Mouse (Mus musculus) monocyte, adult 5-6 weeks (primary cell): ENCODE results near the gene Traf1. TPM values are rescaled to one million over a fixed set of nuclear protein-coding genes. Genes with fewer than 3 reads are reported as not detected.

Experiments used
- ATAC-seq: fragments of 153-309, 156-312 bp; replicated peaks from 2 replicates; pipeline ENCODE4 v1.8.0; 2017; ENCODE audit warnings: mild to moderate bottlenecking; ENCODE audit not compliant: low TSS enrichment, insufficient number of reproducible peaks, severe bottlenecking, poor library complexity, low FRiP score
- total RNA-seq: library from RNA; stranded (forward); fragments of 200-1000, 200-491, 200-594 nt; gene quantifications from 3 replicates; pipeline ENCODE4 v1.2.3, GENCODE M21; 2017

The Traf1 gene
- total RNA-seq, 1 experiment from 2014 or later = 96.5 TPM

DNA sequence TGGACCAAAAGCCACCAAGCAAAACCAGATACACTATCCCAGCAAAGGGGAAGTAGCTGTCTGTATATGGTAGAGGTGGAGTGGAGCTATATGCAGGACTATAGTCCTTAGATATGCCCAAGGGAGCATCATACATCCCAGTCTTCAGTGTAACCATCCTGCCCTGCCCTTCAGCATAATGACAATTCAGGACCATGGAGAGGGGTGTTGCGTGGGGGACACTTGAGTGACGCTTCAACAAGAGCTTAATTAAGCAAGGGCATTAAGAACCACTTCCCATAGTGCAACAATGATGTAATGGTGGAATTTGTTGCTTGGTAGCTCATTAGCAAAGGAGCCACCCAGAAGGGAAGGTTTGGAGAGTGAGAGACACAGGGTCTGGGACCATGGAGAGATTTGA is 12.9 kb downstream of the Traf1 start:
- ATAC-seq = no peak

- ATAC-seq = no peak
Observed at GRCm38 (mm10) chr2:34946046-34946445, 15.5 kb downstream of the Traf1 start.

GRCm38 (mm10) chr2:34945580-34945979 is 16.0 kb downstream of the Traf1 start:
- ATAC-seq = no peak

- ATAC-seq = peak; percentile 50; the same call in 1 of the 2 replicates
Observed at GRCm38 (mm10) chr2:34944761-34945160, 16.8 kb downstream of the Traf1 start.

DNA sequence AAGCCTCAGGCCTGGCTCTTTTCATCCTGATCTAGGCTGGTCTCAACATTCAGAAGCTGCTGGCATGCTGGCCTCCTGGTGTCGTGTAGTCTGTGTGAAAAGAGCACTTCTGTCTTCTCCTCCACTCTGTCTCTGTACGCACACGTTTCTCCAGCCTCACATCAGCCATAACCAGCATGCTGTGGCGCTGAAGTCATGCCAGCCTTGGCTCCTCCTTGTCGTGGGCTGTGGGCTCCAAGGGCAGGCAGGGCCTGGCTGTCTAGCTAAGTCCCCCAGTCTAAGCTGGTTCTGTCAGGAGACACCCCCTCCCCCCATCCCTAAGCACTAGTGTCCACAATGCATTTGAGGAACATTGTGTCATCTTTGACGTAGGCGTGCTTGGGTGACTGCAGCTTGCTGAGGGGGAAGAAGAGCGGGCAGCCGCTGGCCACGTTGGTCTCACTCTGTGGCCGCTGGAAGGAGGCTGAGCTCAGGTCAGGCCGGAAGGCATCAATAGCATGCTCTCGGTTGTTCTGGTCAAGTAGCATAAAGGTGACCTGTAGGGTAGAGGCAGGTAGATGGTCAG is 17.9 kb downstream of the Traf1 start:
- ATAC-seq = no peak

DNA sequence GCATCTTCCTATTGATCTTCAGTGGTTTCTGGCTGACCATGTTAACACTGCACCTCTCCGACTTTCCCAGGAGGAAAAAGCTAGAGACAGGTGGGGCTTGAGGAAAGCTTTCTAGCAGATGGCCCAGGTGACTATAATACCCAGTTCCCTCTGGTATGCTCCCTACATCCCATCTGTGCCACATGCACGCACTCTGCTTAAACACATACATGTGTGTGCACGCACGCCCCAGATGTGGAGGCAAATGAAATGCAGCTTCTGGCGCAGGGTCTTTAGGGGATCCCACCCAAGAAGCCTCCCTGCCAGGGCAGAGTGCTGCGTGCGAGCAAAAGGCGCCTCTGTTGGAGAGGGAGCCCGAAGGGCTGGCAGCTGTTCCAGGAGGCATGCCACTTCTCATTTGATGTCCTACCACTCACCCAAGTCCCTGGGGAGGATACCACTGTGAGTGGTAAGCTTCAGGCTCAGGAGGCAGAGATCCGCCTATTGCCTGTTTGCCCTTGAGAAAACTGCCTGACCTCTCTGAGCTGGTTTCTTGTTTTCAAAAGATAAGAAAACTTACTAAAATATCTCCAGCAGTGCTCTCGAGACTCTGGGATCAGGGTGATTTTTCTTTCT is 20.4 kb downstream of the Traf1 start:
- no peak for ATAC-seq

DNA sequence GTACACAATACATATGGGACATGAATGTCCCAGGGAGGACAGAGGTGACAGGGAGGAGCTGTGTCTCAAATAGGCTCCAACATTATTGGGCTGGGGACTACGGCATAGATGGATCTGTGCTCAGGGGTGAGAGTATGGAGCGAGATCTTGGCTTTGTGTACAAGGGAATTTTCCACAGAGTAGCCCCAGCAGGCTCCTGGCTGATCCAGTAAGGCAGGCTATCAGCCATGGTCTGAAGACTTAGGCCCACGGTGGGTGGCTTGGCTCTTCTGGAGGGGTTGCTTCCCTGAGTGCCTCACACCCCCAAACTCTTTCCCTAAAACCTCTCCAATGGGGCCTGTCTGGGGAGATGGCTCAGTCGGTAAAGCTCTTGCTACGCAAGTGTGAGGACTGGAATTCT is 21.3 kb downstream of the Traf1 start:
- no peak for ATAC-seq

DNA sequence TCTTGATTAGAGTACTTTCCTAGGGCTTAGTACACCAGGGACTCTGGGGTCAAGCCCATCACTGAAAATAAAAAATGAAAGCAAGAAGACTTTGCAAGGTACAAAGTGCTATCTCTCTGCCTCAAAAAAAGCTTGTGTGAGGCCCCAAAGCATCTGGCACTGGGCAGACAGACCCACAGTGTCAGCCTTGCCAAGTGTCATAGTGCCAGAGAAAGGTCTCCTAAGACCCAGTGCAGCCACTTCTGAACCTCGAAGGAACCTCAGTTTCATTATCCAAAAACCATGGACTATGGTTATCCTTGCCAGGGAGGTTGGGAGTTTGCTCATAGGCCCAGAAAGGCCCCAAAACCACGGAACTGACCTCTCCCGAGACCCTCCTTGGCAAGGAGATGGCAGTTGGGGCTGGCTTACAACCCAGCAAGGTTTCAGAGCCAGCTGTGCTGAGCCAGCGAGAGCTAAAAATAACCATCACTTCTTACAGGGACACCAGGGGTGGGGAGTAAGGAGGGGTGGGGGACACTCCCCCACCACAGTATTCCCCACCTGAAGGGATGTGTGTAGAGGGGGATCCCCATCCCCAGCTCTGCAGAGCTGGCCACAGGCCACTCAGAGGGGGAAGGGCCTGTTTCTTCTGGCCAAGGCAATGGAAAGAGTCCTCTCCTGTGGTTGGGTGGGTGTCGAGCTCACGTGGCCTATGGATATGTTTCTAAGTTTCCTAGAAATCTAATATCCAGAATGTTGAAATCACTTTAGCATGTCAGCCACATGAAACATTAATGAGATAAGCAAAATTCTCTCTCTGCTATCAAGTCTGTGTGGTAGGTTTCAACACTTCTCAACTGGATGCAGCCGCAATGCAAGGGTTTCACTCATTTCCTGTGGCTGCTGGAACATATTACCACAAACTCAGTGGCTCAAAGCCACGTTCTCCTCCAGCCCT is 23.0 kb downstream of the Traf1 start:
- ATAC-seq = no peak

DNA sequence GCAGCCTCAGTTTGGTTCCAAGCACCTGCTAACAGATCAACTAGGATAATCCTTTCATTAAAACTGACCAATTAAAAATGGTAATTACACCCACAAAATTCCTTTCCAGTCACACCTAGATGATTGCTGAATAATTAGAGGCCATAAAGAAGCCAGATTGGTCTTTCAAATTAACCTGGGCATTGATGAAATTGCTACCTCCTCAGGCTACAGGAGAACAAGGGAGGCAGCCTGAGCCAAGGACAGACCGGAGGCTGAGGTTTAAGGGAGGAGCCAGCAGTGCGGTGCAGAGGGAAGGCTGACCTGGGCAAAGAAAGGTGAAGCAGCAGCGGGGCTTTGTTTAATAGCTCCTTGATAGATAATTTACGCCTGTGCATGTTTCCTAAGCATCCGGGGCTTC is 24.1 kb downstream of the Traf1 start:
- no peak for ATAC-seq

GRCm38 (mm10) chr2:34927320-34927719 is 34.3 kb downstream of the Traf1 start:
- no peak for ATAC-seq

DNA sequence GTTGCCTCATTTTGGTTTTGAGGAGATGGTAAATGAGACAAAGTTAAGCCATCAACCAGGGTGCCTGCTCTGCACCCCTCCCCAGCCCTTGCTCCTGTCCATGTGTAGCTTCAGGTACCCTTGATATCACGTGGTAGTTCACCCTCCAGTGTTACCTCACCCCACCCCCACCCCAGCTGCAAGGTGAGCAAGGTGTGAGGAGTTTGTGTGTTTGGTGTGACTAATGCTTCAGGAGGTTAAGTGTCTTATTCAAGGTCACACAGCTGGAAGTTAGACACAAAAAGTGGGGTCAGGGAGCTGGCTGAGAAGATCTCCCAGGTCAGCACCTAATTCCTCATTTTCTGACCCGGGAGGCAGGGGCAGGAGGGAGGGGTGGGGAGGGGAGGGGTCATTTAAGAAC is 38.8 kb downstream of the Traf1 start:
- no peak for ATAC-seq

DNA sequence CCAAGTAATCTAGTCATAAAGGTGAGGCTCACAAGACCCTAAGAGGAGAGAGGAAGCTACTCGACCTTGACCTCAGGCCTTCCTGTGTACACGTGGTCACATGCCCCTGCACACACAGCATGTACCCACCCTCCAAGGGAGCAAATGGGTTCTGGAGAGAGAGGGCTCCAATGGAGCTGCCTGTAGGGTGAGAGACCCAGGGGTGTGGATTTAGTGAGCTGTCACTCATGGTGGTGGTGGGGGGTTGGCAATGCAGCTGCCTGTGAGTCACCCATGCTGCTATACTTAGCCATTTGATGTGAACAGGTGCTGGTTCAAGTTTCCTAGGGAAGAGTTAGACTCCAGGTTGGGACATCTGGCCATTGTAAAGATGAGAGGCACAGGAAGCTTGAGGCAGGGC is 41.4 kb downstream of the Traf1 start:
- ATAC-seq = no peak

DNA sequence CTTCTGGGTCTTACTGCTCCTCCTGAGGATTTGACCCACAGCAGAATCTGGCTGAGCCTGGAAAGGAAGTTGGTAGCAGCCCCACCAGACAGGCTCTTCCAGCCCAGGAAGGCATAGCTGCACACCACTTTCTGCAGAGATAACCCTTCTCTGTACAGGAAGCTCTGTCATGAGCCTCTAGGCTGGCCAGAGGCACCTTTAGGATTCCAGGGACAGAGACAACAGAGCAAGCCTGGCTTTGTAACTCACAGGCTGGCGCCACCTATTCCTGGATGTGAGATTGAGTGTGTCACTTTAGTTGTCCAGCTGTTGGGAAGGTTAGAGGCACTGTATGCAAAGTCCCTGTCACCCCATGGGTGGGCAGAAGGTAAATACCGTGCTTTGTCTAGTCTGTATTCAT is 46.5 kb downstream of the Traf1 start:
- ATAC-seq = no peak

GRCm38 (mm10) chr2:34914823-34915082 is 46.8 kb downstream of the Traf1 start:
- no peak for ATAC-seq

DNA sequence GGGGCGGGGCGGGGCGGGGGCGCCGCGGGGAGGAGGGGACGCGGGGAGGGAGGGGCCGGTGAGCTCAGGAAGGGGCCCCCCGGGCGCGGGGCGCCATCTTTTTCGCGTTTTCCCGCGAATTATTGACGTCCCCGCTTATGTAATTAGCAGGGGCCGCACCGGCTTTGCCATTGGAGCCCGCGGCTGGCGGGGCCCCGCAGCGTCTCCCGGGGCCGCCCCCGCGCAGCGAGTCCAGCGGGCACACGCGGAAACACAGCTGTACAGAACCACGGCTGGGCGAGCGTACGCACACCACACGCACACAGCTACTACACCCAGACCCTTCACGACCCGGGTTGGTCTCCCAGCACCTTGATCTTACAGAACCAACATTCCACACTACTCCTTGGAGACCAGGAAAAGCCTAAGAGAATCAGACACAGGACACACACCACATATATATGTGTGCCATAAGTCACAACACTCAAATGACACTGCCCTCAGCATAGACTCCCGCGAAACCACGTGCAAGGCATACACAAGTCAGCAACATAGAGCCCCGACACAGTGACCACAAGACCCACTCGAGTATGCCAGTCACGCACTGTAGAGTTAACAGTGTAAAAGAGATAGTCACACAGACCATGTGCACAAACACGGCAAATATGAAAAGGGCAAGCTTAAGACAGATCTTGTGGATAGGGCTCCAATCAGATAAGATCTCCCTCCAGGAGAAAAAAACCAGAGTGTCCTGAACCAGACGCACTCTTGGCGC is 47.3 kb downstream of the Traf1 start:
- no peak for ATAC-seq

DNA sequence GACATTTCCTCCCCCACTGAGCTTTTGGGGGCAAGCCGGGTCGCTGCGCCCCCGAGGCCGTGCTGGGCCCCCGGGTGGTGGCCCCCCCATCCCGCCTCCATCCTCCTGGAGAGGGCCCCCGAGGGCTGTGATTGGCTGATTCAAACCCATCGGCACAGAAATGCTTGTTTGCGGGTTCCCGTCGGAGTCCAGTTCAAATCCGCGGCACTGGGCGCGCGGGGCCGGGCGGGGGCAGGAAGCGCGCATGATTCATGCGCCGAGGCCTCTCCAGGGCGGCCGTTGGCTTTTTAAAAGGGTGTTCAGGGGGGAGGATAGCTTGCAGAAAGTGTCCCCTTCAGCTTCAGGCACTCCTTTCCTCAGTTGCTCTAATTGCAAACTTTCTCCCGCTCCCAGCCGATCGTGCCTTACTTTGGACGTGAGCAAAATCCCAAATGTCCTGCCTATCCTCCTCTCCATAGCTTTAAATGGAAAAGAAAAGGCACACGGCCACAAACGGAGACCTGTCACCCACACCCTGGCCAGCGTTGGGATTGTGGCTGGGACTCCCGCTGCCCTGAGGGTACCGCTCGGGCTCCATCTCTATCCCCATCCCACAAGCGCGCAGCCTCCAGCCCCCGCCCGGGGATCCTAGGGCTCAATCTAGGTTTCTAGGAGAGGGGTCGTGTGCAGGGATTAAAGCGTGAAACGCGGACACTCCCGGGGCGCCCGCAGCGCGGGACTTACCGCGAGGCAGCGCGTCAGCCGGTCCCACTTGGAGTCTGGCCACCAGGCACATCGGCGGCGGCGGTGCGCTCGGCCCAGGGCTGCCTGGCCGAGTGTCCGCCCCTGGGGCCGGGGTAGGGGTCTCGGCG is 48.1 kb downstream of the Traf1 start, which contains the start of gene Phf19:
TSS of gene Phf19 (minus strand) at position 809 of the 851 bp plus-strand sequence.
- ATAC-seq = peak; percentile 22; the same call in 1 of the 2 replicates

DNA sequence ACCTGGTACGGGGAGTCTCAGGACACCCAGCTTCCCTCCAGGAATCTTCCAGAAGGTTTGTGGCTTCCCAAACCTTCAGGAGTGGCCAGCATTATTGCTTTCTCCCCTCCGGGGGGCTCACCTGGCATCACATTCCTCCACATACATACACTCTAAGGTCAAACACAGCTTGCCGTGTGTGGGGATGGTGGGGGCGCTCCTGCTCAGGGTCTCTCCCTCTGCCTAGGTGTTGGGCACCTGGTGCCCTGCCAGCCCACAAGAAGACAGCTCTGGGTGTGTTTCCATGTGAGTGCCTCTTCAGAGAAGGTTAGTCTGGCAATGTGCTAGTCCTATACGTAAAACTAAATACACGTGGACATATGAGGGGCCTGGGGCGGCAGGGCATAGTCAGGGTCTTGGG is 49.0 kb downstream of the Traf1 start:
- no peak for ATAC-seq

- ATAC-seq = no peak
Observed at GRCm38 (mm10) chr2:34911871-34912270, 49.7 kb downstream of the Traf1 start.
